Mouse (Mus musculus) midbrain, embryonic 14.5 days (tissue): Measurements from ENCODE around the gene Adgrg5. TPM values are rescaled to one million over a fixed set of nuclear protein-coding genes. Genes with fewer than 3 reads are reported as not detected.

ENCODE experiments used
- ATAC-seq: fragments of 200-750 bp; cut with Nextera tagmentation; 2 replicates; pipeline ENCODE4 v1.8.0; 2017; ENCODE audit warnings: moderate number of reproducible peaks, moderate library complexity; ENCODE audit not compliant: low FRiP score, low TSS enrichment
- DNase-seq: peaks from one replicate; pipeline ENCODE4 v3.0.0-alpha.2; 2015
- H3K27ac ChIP-seq: fragments of 300-500 bp; sonication (generic); replicated peaks from 2 replicates; pipeline ENCODE4 v1.5.1; 2014; ENCODE audit warnings: mild to moderate bottlenecking, low read depth, low read length, moderate library complexity
- H3K27me3 ChIP-seq: fragments of 300-500 bp; sonication (generic); 2 replicates; pipeline ENCODE4 v1.6.1; 2014; ENCODE audit warnings: low read length, control low read depth, mixed read lengths; ENCODE audit not compliant: control insufficient read depth, insufficient read depth
- H3K36me3 ChIP-seq: fragments of 300-500 bp; sonication (generic); 2 replicates; pipeline ENCODE4 v1.6.1; 2014; ENCODE audit warnings: low read length, control low read depth; ENCODE audit not compliant: control insufficient read depth, insufficient read depth
- H3K4me1 ChIP-seq: fragments of 300-500 bp; sonication (generic); 2 replicates; pipeline ENCODE4 v1.6.1; 2014; ENCODE audit warnings: mild to moderate bottlenecking, antibody characterized with exemption, low read length, control low read depth; ENCODE audit not compliant: control insufficient read depth, insufficient read depth
- H3K4me2 ChIP-seq: fragments of 300-500 bp; sonication (generic); 2 replicates; pipeline ENCODE4 v1.6.1; 2014; ENCODE audit warnings: mild to moderate bottlenecking, low read length, moderate library complexity
- H3K4me3 ChIP-seq: fragments of 300-500 bp; sonication (generic); replicated peaks from 2 replicates; pipeline ENCODE4 v1.5.1; 2014; ENCODE audit warnings: low read depth, low read length
- H3K9ac ChIP-seq: fragments of 300-500 bp; sonication (generic); replicated peaks from 2 replicates; pipeline ENCODE4 v1.6.1; 2014; ENCODE audit warnings: mild to moderate bottlenecking, low read length, moderate library complexity
- H3K9me3 ChIP-seq: fragments of 300-500 bp; sonication (generic); 2 replicates; pipeline ENCODE4 v1.6.1; 2016; ENCODE audit warnings: low read length, control low read depth, mixed read lengths; ENCODE audit not compliant: control insufficient read depth
- WGBS: fragments of 180-500 bp; shearing (Covaris S2); extraction: QIAGEN DNeasy Blood & Tissue Kit; methylation state at CpG from one replicate; pipeline ENCODE4 v1.1.7; 2014; 5-methylcytosine and 5-hydroxymethylcytosine counted together
- polyA plus RNA-seq: library from polyadenylated mRNA; unstranded; fragments of >200 nt; fragmentation: Nextera tagmentation; extraction: Ambion mirVana; gene quantifications from 2 replicates; pipeline ENCODE4 v1.2.1, GENCODE M21; 2014

Gene Adgrg5
- polyA plus RNA-seq, 1 experiment from 2014 or later = 0.12 TPM

GRCm38 (mm10) chr8:94978131-94978530, 54.6 kb downstream of the Adgrg5 start:
- peak overlapping the region; percentile 10; the same call in 1 of the 2 replicates for H3K4me2 ChIP-seq
- 0 out of 2 replicates have a peak overlapping the region, but pooled peaks have one; percentile 6 for H3K27ac ChIP-seq
- H3K36me3 ChIP-seq = no peaks in the 10 kb centered on the region
- ATAC-seq = peak; percentile 77
- peaks cover 39% of the 10 kb centered on the region for H3K4me1 ChIP-seq
- 19% methylated on average over 9 of the region's 9 CpGs for WGBS
- H3K27me3 ChIP-seq = no peaks in the 10 kb centered on the region
- 0 out of 2 replicates have a peak overlapping the region, but pooled peaks have one; percentile 9 for H3K9ac ChIP-seq
- DNase-seq = peak; percentile 71
- H3K4me3 ChIP-seq = no peak overlapping the region
- H3K9me3 ChIP-seq = no peaks in the 10 kb centered on the region

- no peak overlapping the region for H3K9ac ChIP-seq
- 0 out of 2 replicates have a peak overlapping the region, but pooled peaks have one; percentile 6 for H3K27ac ChIP-seq
- 69% methylated on average over 13 of the region's 13 CpGs for WGBS
- H3K4me2 ChIP-seq = no peak overlapping the region
- peaks cover 45% of the 10 kb centered on the region for H3K4me1 ChIP-seq
- DNase-seq = no peak
- no peaks in the 10 kb centered on the region for H3K27me3 ChIP-seq
- H3K36me3 ChIP-seq = no peaks in the 10 kb centered on the region
- H3K4me3 ChIP-seq = no peak overlapping the region
- H3K9me3 ChIP-seq = no peaks in the 10 kb centered on the region
- ATAC-seq = no peak
These were observed 55.3 kb downstream of the Adgrg5 start for GRCm38 (mm10) chr8:94978593-94979319.

GRCm38 (mm10) chr8:94980176-94980575, 56.7 kb downstream of the Adgrg5 start:
- Histone ChIP-seq H3K4me2 (no peak overlapping the region), H3K4me3 (no peak overlapping the region), H3K36me3 (no peaks in the 10 kb centered on the region), H3K9ac (no peak overlapping the region), H3K27ac (no peak overlapping the region), H3K4me1 (peaks cover 58% of the 10 kb centered on the region), H3K9me3 (no peaks in the 10 kb centered on the region), H3K27me3 (no peaks in the 10 kb centered on the region)
- DNase-seq = no peak
- WGBS = 96% methylated on average over 5 of the region's 5 CpGs
- no peak for ATAC-seq

- Histone ChIP-seq H3K36me3 (no peaks in the 10 kb centered on the region), H3K27ac (peak overlapping the region; percentile 57; the same call in 1 of the 2 replicates), H3K4me3 (no peak overlapping the region), H3K4me2 (no peak overlapping the region), H3K27me3 (no peaks in the 10 kb centered on the region), H3K9me3 (no peaks in the 10 kb centered on the region), H3K9ac (no peak overlapping the region), H3K4me1 (peaks cover 60% of the 10 kb centered on the region)
- no peak for ATAC-seq
- no peak for DNase-seq
- 60% methylated on average over 8 of the region's 8 CpGs for WGBS
These were observed 57.5 kb downstream of the Adgrg5 start for GRCm38 (mm10) chr8:94980976-94981375.

DNA sequence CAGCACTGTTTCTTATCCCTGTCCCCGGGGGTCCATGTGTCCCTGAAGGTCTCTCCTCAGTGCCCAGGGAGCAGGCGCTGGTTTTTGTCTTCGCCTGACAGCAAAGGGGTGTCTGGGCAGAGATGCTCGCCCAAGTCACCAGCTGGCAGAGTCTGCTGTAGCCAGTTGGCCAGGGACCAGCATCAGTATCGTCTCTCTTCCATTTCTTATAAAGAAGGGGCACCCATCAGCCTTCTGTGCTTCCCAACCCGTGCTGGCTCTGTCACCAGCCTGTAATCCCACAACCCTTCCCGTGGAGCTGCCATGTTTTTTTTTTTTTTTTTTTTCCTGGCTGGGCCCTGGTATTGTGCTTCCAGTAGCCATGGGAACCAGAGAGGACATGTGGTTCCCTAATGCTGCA, 58.4 kb downstream of the Adgrg5 start:
- peak; percentile 64 for DNase-seq
- Histone ChIP-seq H3K9me3 (no peaks in the 10 kb centered on the region), H3K36me3 (no peaks in the 10 kb centered on the region), H3K4me1 (peaks cover 64% of the 10 kb centered on the region), H3K27ac (peak overlapping the region; percentile 57), H3K4me2 (no peak overlapping the region), H3K9ac (0 out of 2 replicates have a peak overlapping the region, but pooled peaks have one; percentile 12), H3K4me3 (no peak overlapping the region), H3K27me3 (no peaks in the 10 kb centered on the region)
- ATAC-seq = no peak
- 45% methylated on average over 7 of the region's 7 CpGs for WGBS

- DNase-seq (no peak), ATAC-seq (no peak)
- Histone ChIP-seq H3K36me3 (no peaks in the 10 kb centered on the region), H3K4me1 (peaks cover 56% of the 10 kb centered on the region), H3K27me3 (no peaks in the 10 kb centered on the region), H3K27ac (peak overlapping the region; percentile 63; the same call in 1 of the 2 replicates), H3K4me2 (no peak overlapping the region), H3K4me3 (no peak overlapping the region), H3K9me3 (no peaks in the 10 kb centered on the region), H3K9ac (no peak overlapping the region)
- 25% methylated on average over 5 of the region's 5 CpGs for WGBS
These were observed 59.7 kb downstream of the Adgrg5 start for GRCm38 (mm10) chr8:94983146-94983545.

- WGBS = 7% methylated on average over 10 of the region's 10 CpGs
- H3K4me3 ChIP-seq = no peak overlapping the region
- H3K27ac ChIP-seq = peak overlapping the region; percentile 63
- no peaks in the 10 kb centered on the region for H3K27me3 ChIP-seq
- no peaks in the 10 kb centered on the region for H3K36me3 ChIP-seq
- H3K4me1 ChIP-seq = peaks cover 52% of the 10 kb centered on the region
- no peaks in the 10 kb centered on the region for H3K9me3 ChIP-seq
- DNase-seq (peak; percentile 80), ATAC-seq (peak; percentile 58)
- no peak overlapping the region; the same call in 1 of the 2 replicates for H3K9ac ChIP-seq
- peak overlapping the region; percentile 32 for H3K4me2 ChIP-seq
These were observed 60.5 kb downstream of the Adgrg5 start for GRCm38 (mm10) chr8:94983881-94984516.

DNA sequence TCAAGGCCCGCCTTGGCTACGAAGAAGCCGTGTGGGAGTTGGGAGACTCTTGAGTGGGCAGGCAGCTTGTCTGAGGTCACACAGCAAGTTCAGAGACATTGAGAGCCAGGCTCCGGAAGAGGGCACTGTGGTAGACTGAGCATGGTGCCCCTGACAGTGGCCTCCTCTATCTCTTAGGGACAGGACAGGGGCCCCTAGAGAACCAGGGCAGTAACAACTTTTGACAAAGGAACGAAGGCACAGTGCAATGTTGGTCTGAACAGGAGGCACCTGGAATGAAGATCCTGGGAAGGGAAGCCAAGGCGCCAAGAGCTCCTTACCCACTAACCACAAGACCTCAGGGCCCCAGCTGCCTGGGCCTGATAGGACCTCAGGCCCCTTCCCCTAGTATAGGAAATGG, 61.5 kb downstream of the Adgrg5 start:
- Histone ChIP-seq H3K4me2 (peak overlapping the region; percentile 32; the same call in 1 of the 2 replicates), H3K9ac (no peak overlapping the region)
- no peak for DNase-seq

More for the DNA sequence above, 61.5 kb downstream of the Adgrg5 start:
- Histone ChIP-seq H3K27ac (no peak overlapping the region), H3K27me3 (no peaks in the 10 kb centered on the region), H3K4me1 (peaks cover 52% of the 10 kb centered on the region), H3K4me3 (no peak overlapping the region), H3K9me3 (no peaks in the 10 kb centered on the region), H3K36me3 (no peaks in the 10 kb centered on the region)
- no peak for ATAC-seq
- whole genome bisulfite sequencing = 85% methylated on average over 6 of the region's 6 CpGs
